Mouse (Mus musculus) midbrain, postnatal 0 days (tissue): ENCODE results near the gene Tmem39b. TPM values are rescaled to one million over a fixed set of nuclear protein-coding genes. Genes with fewer than 3 reads are reported as not detected.

ENCODE experiments used
- ATAC-seq: fragments of 200-750 bp; cut with Nextera tagmentation; 2 replicates; pipeline ENCODE4 v1.8.0; 2017; ENCODE audit warnings: moderate number of reproducible peaks, mild to moderate bottlenecking, moderate TSS enrichment, moderate library complexity; ENCODE audit not compliant: low FRiP score
- DNase-seq: peaks from one replicate; pipeline ENCODE4 v3.0.0-alpha.2; 2015; ENCODE audit warnings: low spot score
- H3K27ac ChIP-seq: fragments of 300-500 bp; sonication (generic); 2 replicates; pipeline ENCODE4 v1.5.1; 2014; ENCODE audit warnings: low read depth, mild to moderate bottlenecking, low read length, mixed read lengths
- H3K27me3 ChIP-seq: fragments of 300-500 bp; sonication (generic); 2 replicates; pipeline ENCODE4 v1.6.1; 2014; ENCODE audit warnings: low read length, control low read depth, mixed read lengths; ENCODE audit not compliant: insufficient read depth
- H3K36me3 ChIP-seq: fragments of 300-500 bp; sonication (generic); 2 replicates; pipeline ENCODE4 v1.6.1; 2014; ENCODE audit warnings: low read length, control low read depth, mixed read lengths; ENCODE audit not compliant: insufficient read depth
- H3K4me1 ChIP-seq: fragments of 300-500 bp; sonication (generic); 2 replicates; pipeline ENCODE4 v1.6.1; 2014; ENCODE audit warnings: mild to moderate bottlenecking, control low read depth, antibody characterized with exemption, low read length, mixed read lengths; ENCODE audit not compliant: insufficient read depth
- H3K4me2 ChIP-seq: fragments of 300-500 bp; sonication (generic); 2 replicates; pipeline ENCODE4 v1.6.1; 2014; ENCODE audit warnings: low read depth, mild to moderate bottlenecking, low read length, mixed read lengths; ENCODE audit not compliant: poor library complexity, severe bottlenecking
- H3K4me3 ChIP-seq: fragments of 300-500 bp; sonication (generic); 2 replicates; pipeline ENCODE4 v1.5.1; 2014; ENCODE audit warnings: low read depth, mild to moderate bottlenecking, low read length, moderate library complexity
- H3K9ac ChIP-seq: fragments of 300-500 bp; sonication (generic); replicated peaks from 2 replicates; pipeline ENCODE4 v1.6.1; 2014; ENCODE audit warnings: mild to moderate bottlenecking, low read length, moderate library complexity, mixed read lengths; ENCODE audit not compliant: poor library complexity, severe bottlenecking
- H3K9me3 ChIP-seq: fragments of 300-500 bp; sonication (generic); 2 replicates; pipeline ENCODE4 v1.6.1; 2016; ENCODE audit warnings: low read length, control low read depth
- CTCF ChIP-seq: IDR thresholded peaks from 2 replicates; pipeline ENCODE4 v1.5.1; 2016; ENCODE audit warnings: antibody characterized with exemption, mild to moderate bottlenecking
- WGBS: fragments of 180-500 bp; shearing (Covaris S2); extraction: QIAGEN DNeasy Blood & Tissue Kit; methylation state at CpG from one replicate; pipeline ENCODE4 v1.1.7; 2014; 5-methylcytosine and 5-hydroxymethylcytosine counted together
- polyA plus RNA-seq: library from polyadenylated mRNA; unstranded; fragments of >200 nt; fragmentation: Nextera tagmentation; extraction: Ambion mirVana; gene quantifications from 2 replicates; pipeline ENCODE4 v1.2.1, GENCODE M21; 2015
- total RNA-seq: library from RNA; depleted of rRNA; stranded (reverse); fragments of >200 nt; gene quantifications from 2 replicates; pipeline ENCODE4 v1.2.3, GENCODE M21; 2014; rRNA removed

The Tmem39b gene
- total RNA-seq, result 26.0 and 29.6 TPM in 2 replicates
- 15.9 and 16.4 TPM in 2 replicates for polyA plus RNA-seq

- H3K27ac ChIP-seq, result peak within 1 kb of the TSS; percentile 93
- no peaks in the 10 kb centered on the region for H3K9me3 ChIP-seq
- TF ChIP-seq CTCF, result no peak
- H3K27me3 ChIP-seq, result no peaks in the 10 kb centered on the region
- H3K36me3 ChIP-seq, result peaks cover 19% of the 10 kb centered on the region
- H3K9ac ChIP-seq, result peak within 1 kb of the TSS; percentile 74
- H3K4me3 ChIP-seq, result peak within 1 kb of the TSS; percentile 69
- under 1% methylated on average over 42 of the region's 57 CpGs for WGBS
- H3K4me2 ChIP-seq, result peak within 1 kb of the TSS; percentile 65
- DNase-seq (peak; percentile 97), ATAC-seq (peak; percentile 86)
- peaks cover 6% of the 10 kb centered on the region for H3K4me1 ChIP-seq
These were observed at the start of gene Tmem39b for GRCm38 (mm10) chr4:129696158-129696985. Gene Tmem39b, minus strand, starts transcription at chr4:129696838.

DNA sequence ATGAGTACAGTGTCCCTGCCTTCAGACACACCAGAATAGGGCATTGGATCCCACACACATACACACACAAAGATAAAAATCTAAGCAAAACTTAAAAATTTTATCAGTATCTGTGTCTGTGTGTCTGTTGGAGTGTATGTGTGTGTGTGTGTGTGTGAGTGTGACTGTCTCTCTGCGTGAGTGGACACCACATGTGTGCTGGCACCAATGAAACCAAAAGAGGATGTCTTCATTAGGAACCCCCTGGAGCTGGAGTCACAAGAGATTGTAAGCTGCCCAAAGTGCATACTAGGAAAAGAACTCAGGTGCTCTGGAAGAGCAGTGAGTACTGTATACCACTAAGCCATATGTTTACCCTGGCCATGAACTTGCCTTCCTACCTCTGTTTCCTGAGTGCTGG is 49.5 kb upstream of the Tmem39b start:
- Histone ChIP-seq H3K27me3 (no peaks in the 10 kb centered on the region), H3K4me1 (peaks cover 3% of the 10 kb centered on the region; the same call in 1 of the 2 replicates), H3K36me3 (no peaks in the 10 kb centered on the region), H3K9me3 (no peaks in the 10 kb centered on the region), H3K4me2 (no peak overlapping the region), H3K9ac (no peak overlapping the region), H3K27ac (no peak overlapping the region), H3K4me3 (no peak overlapping the region)
- TF ChIP-seq CTCF, result no peak
- DNase-seq, result no peak
- no peak for ATAC-seq
- 57% methylated on average over 1 of the region's 1 CpGs for WGBS

DNA sequence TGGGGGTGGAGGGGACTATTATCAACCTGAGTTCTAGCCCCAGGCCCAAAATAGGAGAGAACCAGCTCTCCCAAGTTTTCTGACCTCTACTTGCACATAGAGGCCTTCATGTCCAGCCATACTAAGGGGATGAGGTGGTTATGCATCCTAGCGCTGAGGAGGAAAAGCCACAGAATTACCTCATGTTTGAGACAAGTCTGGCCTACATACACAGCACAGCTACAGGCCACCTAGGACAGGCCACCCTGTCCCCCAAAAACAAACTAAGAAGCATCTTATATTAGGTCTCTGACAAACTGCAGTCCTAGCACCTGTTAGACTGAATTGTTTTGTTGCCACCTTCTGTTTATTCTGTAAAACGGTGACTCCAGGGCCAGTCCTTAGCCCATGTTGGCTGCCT is 46.9 kb upstream of the Tmem39b start:
- Histone ChIP-seq H3K4me2 (peak overlapping the region; percentile 61), H3K36me3 (no peaks in the 10 kb centered on the region), H3K4me1 (peaks cover 3% of the 10 kb centered on the region; the same call in 1 of the 2 replicates), H3K27me3 (no peaks in the 10 kb centered on the region), H3K9ac (peak overlapping the region; percentile 93; the same call in 1 of the 2 replicates), H3K27ac (peak overlapping the region; percentile 99), H3K4me3 (peak overlapping the region; percentile 100; the same call in 1 of the 2 replicates), H3K9me3 (no peaks in the 10 kb centered on the region)
- no peak for TF ChIP-seq CTCF
- WGBS, result 40% methylated on average over 2 of the region's 2 CpGs
- ATAC-seq (no peak), DNase-seq (no peak)

- Histone ChIP-seq H3K4me3 (peak overlapping the region; percentile 100), H3K27me3 (no peaks in the 10 kb centered on the region), H3K36me3 (no peaks in the 10 kb centered on the region), H3K4me1 (peaks cover 3% of the 10 kb centered on the region; the same call in 1 of the 2 replicates), H3K9me3 (no peaks in the 10 kb centered on the region), H3K9ac (peak overlapping the region; percentile 93), H3K4me2 (peak overlapping the region; percentile 61), H3K27ac (peak overlapping the region; percentile 99)
- DNase-seq (peak; percentile 9), ATAC-seq (no peak)
- WGBS, result 4% methylated on average over 7 of the region's 7 CpGs
- TF ChIP-seq CTCF, result no peak
These were observed 46.4 kb upstream of the Tmem39b start for GRCm38 (mm10) chr4:129743010-129743390.

- Histone ChIP-seq H3K27me3 (no peaks in the 10 kb centered on the region), H3K4me2 (peak within 1 kb of the TSS; percentile 67), H3K4me1 (peaks cover 3% of the 10 kb centered on the region; the same call in 1 of the 2 replicates), H3K9ac (peak within 1 kb of the TSS; percentile 99), H3K9me3 (no peaks in the 10 kb centered on the region), H3K4me3 (peak within 1 kb of the TSS; percentile 100), H3K27ac (peak within 1 kb of the TSS; percentile 99), H3K36me3 (no peaks in the 10 kb centered on the region)
- ATAC-seq, result peak; percentile 95
- peak; percentile 99 for DNase-seq
- TF ChIP-seq CTCF, result peak; percentile 9; the same call in 1 of the 2 replicates
- under 1% methylated on average over 63 of the region's 76 CpGs for WGBS
These were observed 45.8 kb upstream of the Tmem39b start, which contains the start of gene Khdrbs1 for GRCm38 (mm10) chr4:129742232-129743009. Gene Khdrbs1, minus strand, starts transcription at chr4:129742303.
